19 mouse cellular contexts compared by ENCODE assay signal in the genomic region with DNA sequence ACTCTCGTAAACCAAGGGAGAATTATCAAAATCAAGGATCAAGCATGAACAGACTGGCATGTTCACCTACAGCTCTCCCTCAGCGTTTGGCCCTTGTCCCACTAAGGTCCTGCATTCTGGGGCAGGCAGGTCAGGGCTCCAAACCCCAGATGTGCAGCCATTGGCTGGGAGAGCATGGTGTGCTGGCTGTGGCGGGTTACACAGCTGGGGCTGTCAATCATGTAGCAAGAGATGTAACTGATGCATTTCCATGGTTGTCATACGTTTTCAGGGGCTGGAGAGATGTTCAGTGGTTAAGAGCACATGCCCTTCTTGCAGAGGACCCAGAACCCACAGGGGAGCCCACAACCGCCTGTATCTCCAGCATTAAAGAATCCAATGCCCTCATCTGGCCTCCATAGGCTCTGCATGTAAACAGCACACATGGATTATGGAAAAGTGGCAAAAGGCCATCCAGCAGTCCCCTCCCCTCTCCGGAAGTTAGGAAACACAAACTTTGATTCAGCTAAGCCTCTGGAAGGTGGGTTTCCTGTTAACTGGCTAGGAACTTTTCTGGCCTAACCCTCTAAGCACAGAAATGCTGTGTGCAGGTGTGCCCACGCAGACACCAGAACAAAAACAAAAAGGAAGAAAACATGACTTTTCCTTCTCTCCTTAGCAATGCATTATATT. TPM values are rescaled to one million over a fixed set of nuclear protein-coding genes. Genes with fewer than 3 reads are reported as not detected.
A peak's percentile ranks its signal among the peaks of the same experiment; 100 is the strongest.
DNase-seq lines count a peak whose midpoint lies in the region; ATAC-seq and TF ChIP-seq lines count a peak whose summit lies in the region.
"Had no signal": no experiment of that assay in that cellular context is flagged by ENCODE, and none has a peak within 500 bp of the region (broad histone marks: within the 10 kb centered on the region; RNA-seq: fewer than 3 reads in every experiment).

No protein-coding gene starts in this region.

- no peak for TF ChIP-seq POLR2A in liver, adult 2 months (IDR thresholded peaks at IDR 0.05; ENCODE audit: extremely low read depth, insufficient read depth, low read length)

- H3K79me3 ChIP-seq in C2C12 (ENCODE audit: low read depth), result no peaks in the 10 kb centered on the region

- ATAC-seq in liver, embryonic 12.5 days, result no peak
- no peak for ATAC-seq in embryonic facial prominence, embryonic 11.5 days (replicated peaks; ENCODE audit: insufficient number of reproducible peaks, low FRiP score, low TSS enrichment, low read depth)
- ATAC-seq in limb, embryonic 12.5 days (ENCODE audit: insufficient number of reproducible peaks, insufficient read depth, low FRiP score, low TSS enrichment, low read depth), result 0 out of 2 replicates have a peak, but pooled peaks have one; percentile 11

- no peak overlapping the region for H3K4me3 ChIP-seq in liver, adult 2 months (ENCODE audit: insufficient read depth, low read depth, low read length)
- H3K4me3 ChIP-seq in liver, embryonic 12.5 days, result no peak overlapping the region
- H3K4me3 ChIP-seq in C2C12 (ENCODE audit: insufficient read depth, poor library complexity, severe bottlenecking), result no peak overlapping the region
- no peak overlapping the region for H3K4me3 ChIP-seq in embryonic facial prominence, embryonic 11.5 days (ENCODE audit: low read depth, low read length)
- no peak overlapping the region for H3K4me3 ChIP-seq in limb, embryonic 12.5 days (replicated peaks)
- H3K4me3 ChIP-seq: heart, adult 2 months; hindbrain, embryonic 12.5 days; kidney, embryonic 15.5 days; megakaryocyte, embryonic 14.5 days; neural tube, embryonic 12.5 days had no signal

- no peaks in the 10 kb centered on the region for H3K36me3 ChIP-seq in liver, adult 2 months (ENCODE audit: control insufficient read depth, insufficient read depth, low read length)
- H3K36me3 ChIP-seq in liver, embryonic 12.5 days, result no peaks in the 10 kb centered on the region
- H3K36me3 ChIP-seq in C2C12 (ENCODE audit: control insufficient read depth, insufficient read depth), result no peaks in the 10 kb centered on the region
- no peaks in the 10 kb centered on the region for H3K36me3 ChIP-seq in embryonic facial prominence, embryonic 11.5 days (replicated peaks; ENCODE audit: control insufficient read depth, insufficient read depth, low read depth, low read length)
- H3K36me3 ChIP-seq in limb, embryonic 12.5 days, result no peaks in the 10 kb centered on the region
- H3K36me3 ChIP-seq: hindbrain, embryonic 12.5 days; kidney, embryonic 15.5 days; neural tube, embryonic 12.5 days had no signal

- peak; percentile 40 for DNase-seq in liver, adult 2 months (ENCODE audit: extremely low read depth, low read depth, low spot score)
- DNase-seq in embryonic facial prominence, embryonic 11.5 days (ENCODE audit: low spot score), result no peak
- DNase-seq in urinary bladder, postnatal 10 days (ENCODE audit: low spot score), result no peak
- DNase-seq in left cerebral cortex, postnatal 10 days (ENCODE audit: extremely low spot score in 1 of 2, low spot score in 2 of 2), result no peak
- DNase-seq in frontal cortex, postnatal 36 days (ENCODE audit: low spot score in 2 of 2), result no peak
- DNase-seq: cerebellum, adult 9-10 months; heart, adult 2 months; lung, postnatal 14 days; thymus, postnatal 25 days had no signal

- no peak overlapping the region for H3K4me2 ChIP-seq in liver, embryonic 12.5 days
- no peak overlapping the region for H3K4me2 ChIP-seq in embryonic facial prominence, embryonic 11.5 days (ENCODE audit: low read depth, low read length)
- no peak overlapping the region for H3K4me2 ChIP-seq in limb, embryonic 12.5 days
- H3K4me2 ChIP-seq: hindbrain, embryonic 12.5 days; kidney, embryonic 15.5 days; neural tube, embryonic 12.5 days had no signal

- H3ac ChIP-seq in C2C12 (ENCODE audit: control insufficient read depth, insufficient read length, low read depth), result no peak overlapping the region

- TF ChIP-seq CTCF in liver, adult 2 months (IDR thresholded peaks at IDR 0.05; ENCODE audit: low read depth, low read length), result no peak
- no peak for TF ChIP-seq CTCF in C2C12 (IDR thresholded peaks at IDR 0.05; ENCODE audit: control insufficient read depth, insufficient read depth, insufficient read length)

- H3K27ac ChIP-seq in liver, adult 2 months (replicated peaks; ENCODE audit: insufficient read depth, low read depth, low read length), result no peak overlapping the region
- no peak overlapping the region for H3K27ac ChIP-seq in liver, embryonic 12.5 days
- H3K27ac ChIP-seq in embryonic facial prominence, embryonic 11.5 days (replicated peaks; ENCODE audit: low read depth, low read length), result 0 out of 2 replicates have a peak overlapping the region, but pooled peaks have one; percentile 8
- H3K27ac ChIP-seq in limb, embryonic 12.5 days, result 0 out of 2 replicates have a peak overlapping the region, but pooled peaks have one; percentile 41
- H3K27ac ChIP-seq: heart, adult 2 months; hindbrain, embryonic 12.5 days; kidney, embryonic 15.5 days; neural tube, embryonic 12.5 days had no signal

- no peak overlapping the region for H3K9ac ChIP-seq in liver, adult 2 months (ENCODE audit: low read depth, low read length)
- H3K9ac ChIP-seq in liver, embryonic 12.5 days, result no peak overlapping the region
- no peak overlapping the region for H3K9ac ChIP-seq in embryonic facial prominence, embryonic 11.5 days (replicated peaks; ENCODE audit: low read length)
- no peak overlapping the region for H3K9ac ChIP-seq in limb, embryonic 12.5 days (replicated peaks)
- H3K9ac ChIP-seq: hindbrain, embryonic 12.5 days; kidney, embryonic 15.5 days; neural tube, embryonic 12.5 days had no signal

- H3K9me3 ChIP-seq in liver, embryonic 12.5 days (replicated peaks), result no peaks in the 10 kb centered on the region
- H3K9me3 ChIP-seq in embryonic facial prominence, embryonic 11.5 days (replicated peaks; ENCODE audit: control insufficient read depth, low read length), result no peaks in the 10 kb centered on the region
- H3K9me3 ChIP-seq in limb, embryonic 12.5 days, result no peaks in the 10 kb centered on the region
- H3K9me3 ChIP-seq: hindbrain, embryonic 12.5 days; kidney, embryonic 15.5 days; neural tube, embryonic 12.5 days had no signal

- H3K27me3 ChIP-seq in liver, adult 2 months (ENCODE audit: control insufficient read depth, insufficient read depth, low read length), result no peaks in the 10 kb centered on the region
- H3K27me3 ChIP-seq in liver, embryonic 12.5 days (replicated peaks), result no peaks in the 10 kb centered on the region
- no peaks in the 10 kb centered on the region for H3K27me3 ChIP-seq in C2C12 (ENCODE audit: control insufficient read depth, insufficient read depth, insufficient read length)
- H3K27me3 ChIP-seq in embryonic facial prominence, embryonic 11.5 days (ENCODE audit: control insufficient read depth, insufficient read depth, low read length), result no peaks in the 10 kb centered on the region
- H3K27me3 ChIP-seq in limb, embryonic 12.5 days, result no peaks in the 10 kb centered on the region
- H3K27me3 ChIP-seq: hindbrain, embryonic 12.5 days; kidney, embryonic 15.5 days; neural tube, embryonic 12.5 days had no signal

- H3K79me2 ChIP-seq in liver, adult 2 months (ENCODE audit: control insufficient read depth, insufficient read depth, low read length), result no peaks in the 10 kb centered on the region
- H3K79me2 ChIP-seq in C2C12 (ENCODE audit: control insufficient read depth, insufficient read depth), result no peaks in the 10 kb centered on the region

- WGBS in liver, adult 2 months, result 57% methylated on average over 7 of the region's 7 CpGs
- whole genome bisulfite sequencing in liver, embryonic 12.5 days (ENCODE audit: insufficient replicate concordance), result 56% methylated on average over 7 of the region's 7 CpGs
- 37% methylated on average over 7 of the region's 7 CpGs for WGBS in embryonic facial prominence, embryonic 11.5 days
- 58% methylated on average over 7 of the region's 7 CpGs for WGBS in limb, embryonic 12.5 days

- H3K4me1 ChIP-seq in liver, adult 2 months (ENCODE audit: control insufficient read depth, insufficient read depth, low read length), result peaks cover 25% of the 10 kb centered on the region
- no peaks in the 10 kb centered on the region for H3K4me1 ChIP-seq in liver, embryonic 12.5 days
- peaks cover 12% of the 10 kb centered on the region for H3K4me1 ChIP-seq in embryonic facial prominence, embryonic 11.5 days (ENCODE audit: control insufficient read depth, insufficient read depth, low read length)
- peaks cover 36% of the 10 kb centered on the region for H3K4me1 ChIP-seq in limb, embryonic 12.5 days (replicated peaks)

- intact Hi-C loops in left cerebral cortex, postnatal 10 days (cut with DNase I), result no loop called here

TF ChIP-seq in C2C12, 6 proteins besides CTCF, POLR2A, EP300 and RAD21:
- TF ChIP-seq FOSL1 (IDR thresholded peaks at IDR 0.05; ENCODE audit: insufficient read depth, low read length, poor library complexity, severe bottlenecking) (no peak), MYOD1 (IDR thresholded peaks at IDR 0.05; ENCODE audit: control insufficient read depth, insufficient read length, low read depth) (peak; percentile 98), MAX (IDR thresholded peaks at IDR 0.05) (peak; percentile 57)

RNA-seq across cellular contexts. Expression of a gene that starts 22.6 kb away (rescaled TPM):
- 1.2 and 1.6 TPM in 2 replicates for total RNA-seq in liver, adult 2 months (2014; rRNA removed)
- polyA plus RNA-seq in liver, adult 2 months (2012; rRNA removed), result 3.4 and 3.9 TPM in 2 replicates
- polyA plus RNA-seq in liver, embryonic 12.5 days (2016; fragmentation: Nextera tagmentation; extraction: Ambion mirVana), result 0.36 and 0.50 TPM in 2 replicates
- polyA plus RNA-seq in C2C12 (2012; fragmentation: generic; extraction: Trizol), result 0.01 TPM
- 0.45 and 0.66 TPM in 2 replicates for polyA plus RNA-seq in embryonic facial prominence, embryonic 11.5 days (2014; fragmentation: Nextera tagmentation; extraction: Ambion mirVana)
- polyA plus RNA-seq in limb, embryonic 12.5 days (2016; fragmentation: Nextera tagmentation; extraction: Ambion mirVana), result 0.64 and 0.73 TPM in 2 replicates
- total RNA-seq in left cerebral cortex, postnatal 10 days (2021), result 1 to 10 TPM; 3.0 to 3.5 TPM
- total RNA-seq: MEL had no signal
- polyA plus RNA-seq: heart, postnatal 0 days; midbrain, postnatal 0 days; neural tube, embryonic 12.5 days had no signal

Comparison
In these comparisons a context has a peak if more than half of its experiments do, and no peak if none do; other contexts are left out.
1. H3K27ac ChIP-seq: peak in embryonic facial prominence, embryonic 11.5 days (single experiment) and limb, embryonic 12.5 days (single experiment); none in liver, adult 2 months (single experiment) and liver, embryonic 12.5 days (single experiment).